Mouse (Mus musculus): ENCODE data around the gene Aldoart2.
A peak's percentile ranks its signal among the peaks of the same experiment; 100 is the strongest.
"Not testable (repeated sequence)": the region's sequence is repeated elsewhere in the genome, so short reads cannot be mapped to it uniquely, and the experiment has no call there.

Aldoart2 gene

GRCm38 (mm10) chr12:55586936-55587335, 21.9 kb downstream of the Aldoart2 start:
- not testable (repeated sequence) for DNase-seq

GRCm38 (mm10) chr12:55598537-55598886, 33.5 kb downstream of the Aldoart2 start:
- no peak for DNase-seq

GRCm38 (mm10) chr12:55598887-55599561, 34.0 kb downstream of the Aldoart2 start, which contains the start of gene Insm2:
Insm2 (plus strand) TSS chr12:55599427.
- peak in 1 of 2 experiments; percentile 7 for DNase-seq

GRCm38 (mm10) chr12:55599639-55600502, 34.8 kb downstream of the Aldoart2 start:
- peak in 1 of 2 experiments; percentile 10 for DNase-seq

- no peak for DNase-seq
Observed at GRCm38 (mm10) chr12:55600503-55600994, 35.5 kb downstream of the Aldoart2 start.

- DNase-seq, result no peak
Observed at GRCm38 (mm10) chr12:55604411-55604810, 39.4 kb downstream of the Aldoart2 start.

GRCm38 (mm10) chr12:55607902-55608301, 42.9 kb downstream of the Aldoart2 start:
- DNase-seq, result no peak

- no peak for DNase-seq
Observed at GRCm38 (mm10) chr12:55610812-55611211, 45.8 kb downstream of the Aldoart2 start.
